Mouse (Mus musculus): ENCODE results near the gene Pym1. TPM values are rescaled to one million over a fixed set of nuclear protein-coding genes. Genes with fewer than 3 reads are reported as not detected.

The Pym1 gene
- 0.95 TPM for polyA plus RNA-seq (2014; fragmentation: Illumina TruSeq; extraction: RNeasy Lipid Tissue Mini Kit (QIAGEN cat#74804); ENCODE audit: low read depth, low replicate concordance)

GRCm38 (mm10) chr10:128747646-128748251 lies at the start of gene Pym1:
Gene Pym1, plus strand, starts transcription at chr10:128747889.

GRCm38 (mm10) chr10:128703895-128704294 lies 43.8 kb upstream of the Pym1 start, which contains the start of gene Pmel:
Gene Pmel, plus strand, starts transcription at chr10:128704195.

GRCm38 (mm10) chr10:128704491-128705316 lies 43.0 kb upstream of the Pym1 start, which contains the start of gene Cdk2:
Gene Cdk2, minus strand, starts transcription at chr10:128705031.

GRCm38 (mm10) chr10:128744680-128745601 lies 2.7 kb upstream of the Pym1 start, which contains the start of gene Dgka:
Gene Dgka, minus strand, starts transcription at chr10:128744855.

GRCm38 (mm10) chr10:128790398-128791124 lies 42.9 kb downstream of the Pym1 start, which contains the start of gene Mmp19:
Gene Mmp19, plus strand, starts transcription at chr10:128790910.

GRCm38 (mm10) chr10:128803771-128804270 lies 56.1 kb downstream of the Pym1 start, which contains the start of gene Dnajc14:
Gene Dnajc14, plus strand, starts transcription at chr10:128804062.

GRCm38 (mm10) chr10:128804271-128805091 lies 56.8 kb downstream of the Pym1 start, which contains the start of gene Tmem198b:
Gene Tmem198b, minus strand, starts transcription at chr10:128804370.

Other genes starting within 250 kb of the Pym1 start
- gene Myl6b, start 249.2 kb upstream of the Pym1 start, polyA plus RNA-seq (2014; fragmentation: Illumina TruSeq; extraction: RNeasy Lipid Tissue Mini Kit (QIAGEN cat#74804); ENCODE audit: low read depth, low replicate concordance), result not detected
- 6.7 TPM for gene Esyt1, start 222.0 kb upstream of the Pym1 start, polyA plus RNA-seq (2014; fragmentation: Illumina TruSeq; extraction: RNeasy Lipid Tissue Mini Kit (QIAGEN cat#74804); ENCODE audit: low read depth, low replicate concordance)
- 1.0 TPM for gene Zc3h10, start 200.1 kb upstream of the Pym1 start, polyA plus RNA-seq (2014; fragmentation: Illumina TruSeq; extraction: RNeasy Lipid Tissue Mini Kit (QIAGEN cat#74804); ENCODE audit: low read depth, low replicate concordance)
- 31.9 TPM for gene Rpl41, start 198.6 kb upstream of the Pym1 start, polyA plus RNA-seq (2014; fragmentation: Illumina TruSeq; extraction: RNeasy Lipid Tissue Mini Kit (QIAGEN cat#74804); ENCODE audit: low read depth, low replicate concordance)
- 83.2 TPM for gene Pa2g4, start 181.9 kb upstream of the Pym1 start, polyA plus RNA-seq (2014; fragmentation: Illumina TruSeq; extraction: RNeasy Lipid Tissue Mini Kit (QIAGEN cat#74804); ENCODE audit: low read depth, low replicate concordance)
- 177 TPM for gene Erbb3, start 158.2 kb upstream of the Pym1 start, polyA plus RNA-seq (2014; fragmentation: Illumina TruSeq; extraction: RNeasy Lipid Tissue Mini Kit (QIAGEN cat#74804); ENCODE audit: low read depth, low replicate concordance)
- 10.0 TPM for gene Rps26, start 121.1 kb upstream of the Pym1 start, polyA plus RNA-seq (2014; fragmentation: Illumina TruSeq; extraction: RNeasy Lipid Tissue Mini Kit (QIAGEN cat#74804); ENCODE audit: low read depth, low replicate concordance)
- 0.60 TPM for gene Ikzf4, start 101.9 kb upstream of the Pym1 start, polyA plus RNA-seq (2014; fragmentation: Illumina TruSeq; extraction: RNeasy Lipid Tissue Mini Kit (QIAGEN cat#74804); ENCODE audit: low read depth, low replicate concordance)
- 5.9 TPM for gene Suox, start 73.8 kb upstream of the Pym1 start, polyA plus RNA-seq (2014; fragmentation: Illumina TruSeq; extraction: RNeasy Lipid Tissue Mini Kit (QIAGEN cat#74804); ENCODE audit: low read depth, low replicate concordance)
- 100 TPM for gene Rab5b, start 51.6 kb upstream of the Pym1 start, polyA plus RNA-seq (2014; fragmentation: Illumina TruSeq; extraction: RNeasy Lipid Tissue Mini Kit (QIAGEN cat#74804); ENCODE audit: low read depth, low replicate concordance)
- not detected for gene Pmel, start 43.7 kb upstream of the Pym1 start, polyA plus RNA-seq (2014; fragmentation: Illumina TruSeq; extraction: RNeasy Lipid Tissue Mini Kit (QIAGEN cat#74804); ENCODE audit: low read depth, low replicate concordance)
- 21.9 TPM for gene Cdk2, start 42.9 kb upstream of the Pym1 start, polyA plus RNA-seq (2014; fragmentation: Illumina TruSeq; extraction: RNeasy Lipid Tissue Mini Kit (QIAGEN cat#74804); ENCODE audit: low read depth, low replicate concordance)
- gene Dgka, start 3.0 kb upstream of the Pym1 start, polyA plus RNA-seq (2014; fragmentation: Illumina TruSeq; extraction: RNeasy Lipid Tissue Mini Kit (QIAGEN cat#74804); ENCODE audit: low read depth, low replicate concordance), result 76.1 TPM
- gene Mmp19, start 43.0 kb downstream of the Pym1 start, polyA plus RNA-seq (2014; fragmentation: Illumina TruSeq; extraction: RNeasy Lipid Tissue Mini Kit (QIAGEN cat#74804); ENCODE audit: low read depth, low replicate concordance), result 7.0 TPM
- 61.1 TPM for gene Dnajc14, start 56.2 kb downstream of the Pym1 start, polyA plus RNA-seq (2014; fragmentation: Illumina TruSeq; extraction: RNeasy Lipid Tissue Mini Kit (QIAGEN cat#74804); ENCODE audit: low read depth, low replicate concordance)
- gene Tmem198b, start 56.5 kb downstream of the Pym1 start, polyA plus RNA-seq (2014; fragmentation: Illumina TruSeq; extraction: RNeasy Lipid Tissue Mini Kit (QIAGEN cat#74804); ENCODE audit: low read depth, low replicate concordance), result 8.0 TPM
- gene Sarnp, start 69.4 kb downstream of the Pym1 start, polyA plus RNA-seq (2014; fragmentation: Illumina TruSeq; extraction: RNeasy Lipid Tissue Mini Kit (QIAGEN cat#74804); ENCODE audit: low read depth, low replicate concordance), result 258 TPM
- 259 TPM for gene Ormdl2, start 73.8 kb downstream of the Pym1 start, polyA plus RNA-seq (2014; fragmentation: Illumina TruSeq; extraction: RNeasy Lipid Tissue Mini Kit (QIAGEN cat#74804); ENCODE audit: low read depth, low replicate concordance)
- 2.7 TPM for gene Gdf11, start 143.8 kb downstream of the Pym1 start, polyA plus RNA-seq (2014; fragmentation: Illumina TruSeq; extraction: RNeasy Lipid Tissue Mini Kit (QIAGEN cat#74804); ENCODE audit: low read depth, low replicate concordance)
- gene Cd63, start 153.1 kb downstream of the Pym1 start, polyA plus RNA-seq (2014; fragmentation: Illumina TruSeq; extraction: RNeasy Lipid Tissue Mini Kit (QIAGEN cat#74804); ENCODE audit: low read depth, low replicate concordance), result 777 TPM
- gene Rdh5, start 175.0 kb downstream of the Pym1 start, polyA plus RNA-seq (2014; fragmentation: Illumina TruSeq; extraction: RNeasy Lipid Tissue Mini Kit (QIAGEN cat#74804); ENCODE audit: low read depth, low replicate concordance), result 3.9 TPM
- not detected for gene Bloc1s1, start 176.1 kb downstream of the Pym1 start, polyA plus RNA-seq (2014; fragmentation: Illumina TruSeq; extraction: RNeasy Lipid Tissue Mini Kit (QIAGEN cat#74804); ENCODE audit: low read depth, low replicate concordance)
- gene Itga7, start 185.9 kb downstream of the Pym1 start, polyA plus RNA-seq (2014; fragmentation: Illumina TruSeq; extraction: RNeasy Lipid Tissue Mini Kit (QIAGEN cat#74804); ENCODE audit: low read depth, low replicate concordance), result 4.2 TPM
- gene Mettl7b, start 213.1 kb downstream of the Pym1 start, polyA plus RNA-seq (2014; fragmentation: Illumina TruSeq; extraction: RNeasy Lipid Tissue Mini Kit (QIAGEN cat#74804); ENCODE audit: low read depth, low replicate concordance), result 20.4 TPM
- gene Olfr9, start 241.5 kb downstream of the Pym1 start, polyA plus RNA-seq (2014; fragmentation: Illumina TruSeq; extraction: RNeasy Lipid Tissue Mini Kit (QIAGEN cat#74804); ENCODE audit: low read depth, low replicate concordance), result not detected

All from sigmoid colon, adult 10 weeks (tissue).